Mouse (Mus musculus): ENCODE measurements around the gene Sel1l. TPM values are rescaled to one million over a fixed set of nuclear protein-coding genes. Genes with fewer than 3 reads are reported as not detected.
A peak's percentile ranks its signal among the peaks of the same experiment; 100 is the strongest.

Sel1l gene
- 100 to 1,000 TPM; 158 to 172 TPM for total RNA-seq (2021)
- long read RNA-seq, experiment 1, full-length matches to known transcripts = 162 of 191 reads
- long read RNA-seq, experiment 1, partial matches to known transcripts = 12 of 191 reads
- long read RNA-seq, experiment 1, other reads (novel, unspliced or antisense) = 17 of 191 reads
- long read RNA-seq, experiment 2, full-length matches to known transcripts = 93 of 115 reads
- long read RNA-seq, experiment 2, partial matches to known transcripts = 4 of 115 reads
- long read RNA-seq, experiment 2, other reads (novel, unspliced or antisense) = 18 of 115 reads

- H3K4me3 ChIP-seq = peak within 1 kb of the TSS; percentile 61
- intact Hi-C loops (cut with DNase I) = loop anchor here (2.0 kb wide), 1 partner anchor 258 kb away; the partner anchor contains the start of gene Gtf2a1
- peak; percentile 94 to 97 for DNase-seq (ENCODE audit: extremely low spot score in 1 of 2, low spot score in 2 of 2)
- TF ChIP-seq CTCF (IDR thresholded peaks at IDR 0.05) = no peak; the same call in 1 of the 2 replicates
- peak within 1 kb of the TSS; percentile 88 for H3K27ac ChIP-seq
These were observed at the start of gene Sel1l for GRCm38 (mm10) chr12:91849045-91849467. Sel1l (minus strand) TSS chr12:91849157.

- H3K4me3 ChIP-seq = no peak overlapping the region
- no peak for DNase-seq (ENCODE audit: extremely low spot score in 1 of 2, low spot score in 2 of 2)
- TF ChIP-seq CTCF (IDR thresholded peaks at IDR 0.05) = no peak
These were observed 43.9 kb upstream of the Sel1l start for GRCm38 (mm10) chr12:91892622-91893560.

GRCm38 (mm10) chr12:91880431-91880830 is 31.5 kb upstream of the Sel1l start:
- no peak overlapping the region for H3K4me3 ChIP-seq
- TF ChIP-seq CTCF (IDR thresholded peaks at IDR 0.05) = no peak
- intact Hi-C loops (cut with DNase I) = no loop called here
- H3K27ac ChIP-seq = no peak overlapping the region
- no peak for DNase-seq (ENCODE audit: extremely low spot score in 1 of 2, low spot score in 2 of 2)

More at GRCm38 (mm10) chr12:91892622-91893560, 43.9 kb upstream of the Sel1l start:
- H3K27ac ChIP-seq = no peak overlapping the region
- intact Hi-C loops (cut with DNase I) = no loop called here

- intact Hi-C loops (cut with DNase I) = loop anchor here (5.0 kb wide), 1 partner anchor 418 kb away; no protein-coding TSS in a partner anchor
- H3K4me3 ChIP-seq = peak overlapping the region; percentile 23
- DNase-seq (ENCODE audit: extremely low spot score in 1 of 2, low spot score in 2 of 2) = peak; percentile 63 to 70
- peak overlapping the region; percentile 78 for H3K27ac ChIP-seq
- no peak for TF ChIP-seq CTCF (IDR thresholded peaks at IDR 0.05)
These were observed 29.9 kb upstream of the Sel1l start for GRCm38 (mm10) chr12:91878912-91879250.

GRCm38 (mm10) chr12:91878056-91878911 is 29.3 kb upstream of the Sel1l start:
- intact Hi-C loops (cut with DNase I) = loop anchor here (5.0 kb wide), 1 partner anchor 419 kb away; no protein-coding TSS in a partner anchor
- TF ChIP-seq CTCF (IDR thresholded peaks at IDR 0.05) = no peak
- DNase-seq (ENCODE audit: extremely low spot score in 1 of 2, low spot score in 2 of 2) = no peak
- Histone ChIP-seq H3K4me3 (peak overlapping the region; percentile 23), H3K27ac (peak overlapping the region; percentile 78)

GRCm38 (mm10) chr12:91877646-91878045 is 28.7 kb upstream of the Sel1l start:
- Histone ChIP-seq H3K27ac (peak overlapping the region; percentile 78; the same call in 1 of the 2 replicates), H3K4me3 (no peak overlapping the region)
- DNase-seq (ENCODE audit: extremely low spot score in 1 of 2, low spot score in 2 of 2) = peak in 1 of 2 experiments; percentile 41
- intact Hi-C loops (cut with DNase I) = loop anchor here (5.0 kb wide), 1 partner anchor 420 kb away; no protein-coding TSS in a partner anchor
- peak; percentile 78 for TF ChIP-seq CTCF (IDR thresholded peaks at IDR 0.05)

GRCm38 (mm10) chr12:91870671-91871070 is 21.7 kb upstream of the Sel1l start:
- DNase-seq (ENCODE audit: extremely low spot score in 1 of 2, low spot score in 2 of 2) = no peak
- TF ChIP-seq CTCF (IDR thresholded peaks at IDR 0.05) = no peak
- no peak overlapping the region for H3K27ac ChIP-seq
- no peak overlapping the region for H3K4me3 ChIP-seq
- intact Hi-C loops (cut with DNase I) = no loop called here

- no peak for DNase-seq (ENCODE audit: extremely low spot score in 1 of 2, low spot score in 2 of 2)
- no peak for TF ChIP-seq CTCF (IDR thresholded peaks at IDR 0.05)
- intact Hi-C loops (cut with DNase I) = no loop called here
- Histone ChIP-seq H3K27ac (no peak overlapping the region), H3K4me3 (no peak overlapping the region)
These were observed 20.4 kb upstream of the Sel1l start for GRCm38 (mm10) chr12:91869352-91869751.

GRCm38 (mm10) chr12:91854330-91854729 is 5.4 kb upstream of the Sel1l start:
- TF ChIP-seq CTCF (IDR thresholded peaks at IDR 0.05) = no peak
- intact Hi-C loops (cut with DNase I) = no loop called here
- Histone ChIP-seq H3K4me3 (no peak overlapping the region), H3K27ac (no peak overlapping the region)
- no peak for DNase-seq (ENCODE audit: extremely low spot score in 1 of 2, low spot score in 2 of 2)

GRCm38 (mm10) chr12:91848394-91849044 is 438 bp downstream of the Sel1l start:
- H3K27ac ChIP-seq = peak overlapping the region; percentile 88
- no peak for DNase-seq (ENCODE audit: extremely low spot score in 1 of 2, low spot score in 2 of 2)
- no peak for TF ChIP-seq CTCF (IDR thresholded peaks at IDR 0.05)
- intact Hi-C loops (cut with DNase I) = loop anchor here (2.0 kb wide), 1 partner anchor 258 kb away; the partner anchor contains the start of gene Gtf2a1
- peak overlapping the region; percentile 61 for H3K4me3 ChIP-seq
